Mouse (Mus musculus) embryonic stem cell, embryonic (primary cell): ENCODE results near the gene Ciz1.

Experiments
- CTCF ChIA-PET, 4 experiments: fragments of 300-600 bp in 2 of 4; fragments of 350-600 bp in 2 of 4; sonication (Branson Sonifier 250); formaldehyde crosslinking; loops; one replicate each; lab custom pipeline; 2022; ENCODE audit warnings: inconsistent platforms in 2 of 4; lab: Charles Lee
- POLR2A ChIA-PET, 4 experiments: fragments of 300-600 bp in 2 of 4; fragments of 350-600 bp in 2 of 4; sonication (Branson Sonifier 250); formaldehyde crosslinking; loops; one replicate each; lab custom pipeline; 2022; ENCODE audit warnings: antibody characterized with exemption in 4 of 4, inconsistent platforms in 1 of 4; lab: Charles Lee

Gene Ciz1

DNA sequence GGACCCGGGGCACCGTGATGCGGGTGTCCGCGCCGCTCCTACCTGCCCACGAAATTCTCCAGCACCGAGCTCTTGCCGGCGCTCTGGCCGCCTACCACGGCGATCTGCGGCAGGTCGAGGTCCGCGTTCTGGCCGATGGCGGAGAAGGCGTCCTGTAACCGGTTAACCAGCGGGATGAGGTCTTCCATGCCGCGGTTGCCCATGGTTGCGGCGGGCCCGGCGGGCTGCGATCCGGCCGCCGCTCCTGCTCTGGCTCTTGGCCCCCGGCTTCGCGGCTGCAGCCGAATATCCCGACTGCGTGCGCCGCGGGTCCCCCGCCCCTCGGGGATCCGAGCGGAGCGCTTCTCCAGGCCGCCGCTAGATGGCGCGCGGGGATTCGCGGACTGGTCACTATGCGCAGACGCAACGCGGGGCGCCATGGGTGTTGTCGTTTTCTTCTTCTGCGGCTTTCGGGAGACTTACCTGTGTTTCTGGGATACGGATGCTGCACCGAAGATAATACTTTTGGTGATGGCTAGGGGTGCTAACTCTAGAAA lies 948 bp downstream of the Ciz1 start, which contains the start of gene Dnm1:
TSS of gene Dnm1 (minus strand) at position 332 of the 536 bp plus-strand sequence.
- POLR2A ChIA-PET = interaction anchor here in 2 of 4 experiments (0.8 to 1.7 kb wide), 3 partner anchors 10 to 14 kb away, joined by 4 to 7 read pairs (median 4); no protein-coding TSS in a partner anchor
- CTCF ChIA-PET = interaction anchor here (0.6 to 2.3 kb wide), 18 partner anchors 9 to 219 kb away, joined by 3 to 9 read pairs (median 4); partner anchors contain the start of gene 1110008P14Rik (in 1 of the 4)

DNA sequence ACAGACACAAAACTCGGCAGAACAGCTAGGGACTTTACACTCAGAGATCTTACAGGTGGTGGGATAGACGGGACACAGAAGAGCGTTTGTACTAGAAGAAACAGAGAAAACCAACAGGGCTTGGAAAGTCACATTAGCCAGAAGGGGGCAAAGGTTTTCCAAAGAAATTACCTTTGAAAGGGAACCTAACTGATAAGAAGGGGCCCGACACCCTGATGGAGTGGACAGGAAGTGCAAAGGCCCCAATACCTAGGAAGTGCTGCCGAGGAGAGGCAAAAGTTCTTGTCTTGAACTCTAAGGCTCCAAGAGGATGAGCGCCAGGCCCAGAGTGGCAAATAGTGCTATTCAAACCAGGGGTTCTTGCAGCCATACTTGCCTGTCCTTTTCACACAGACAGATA lies 1.7 kb downstream of the Ciz1 start:
- POLR2A ChIA-PET = no interaction called here
- CTCF ChIA-PET = interaction anchor here in 3 of 4 experiments (0.6 to 2.3 kb wide), 10 partner anchors 9 to 220 kb away, joined by 3 to 7 read pairs (median 4); partner anchors contain the start of gene 1110008P14Rik (in 1 of the 3)

GRCm38 (mm10) chr2:32354336-32354895 lies 2.3 kb downstream of the Ciz1 start:
- CTCF ChIA-PET = interaction anchor here in 2 of 4 experiments (0.6 to 2.2 kb wide), 10 partner anchors 9 to 158 kb away, joined by 3 to 7 read pairs (median 4); partner anchors contain the start of gene 1110008P14Rik (in 1 of the 2)
- POLR2A ChIA-PET = interaction anchor here in 2 of 4 experiments (0.5 to 0.8 kb wide), 2 partner anchors 24 to 142 kb away, joined by 3 read pairs; no protein-coding TSS in a partner anchor

- ChIA-PET POLR2A (interaction anchor here in 1 of 4 experiments (0.7 kb wide), 1 partner anchor 26 kb away, joined by 3 read pairs; the partner anchor contains the start of gene 1110008P14Rik), CTCF (interaction anchor here in 3 of 4 experiments (0.5 to 3.2 kb wide), 5 partner anchors 48 to 275 kb away, joined by 3 to 15 read pairs (median 4); no protein-coding TSS in a partner anchor)
Observed at GRCm38 (mm10) chr2:32356216-32356615, 4.1 kb downstream of the Ciz1 start.

DNA sequence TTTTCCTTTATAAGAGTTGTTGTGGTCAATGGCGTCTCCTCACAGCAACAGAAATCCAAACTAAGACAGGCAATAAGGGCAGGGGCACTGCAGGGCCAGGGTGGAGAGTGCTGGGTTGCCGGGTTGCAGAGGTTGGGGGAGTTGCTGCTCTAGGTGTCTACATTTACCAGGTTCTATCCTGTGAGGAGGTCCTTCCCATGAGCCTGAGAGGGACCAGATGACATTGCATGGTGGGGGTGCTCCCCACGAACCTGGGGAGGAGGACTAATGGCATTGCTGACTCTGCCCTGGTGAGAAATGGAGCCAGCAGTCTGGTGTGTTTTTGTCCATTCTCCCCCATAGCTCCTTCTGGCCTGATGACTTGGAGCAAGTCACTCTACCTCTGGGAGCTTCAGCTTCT lies 5.6 kb downstream of the Ciz1 start:
- POLR2A ChIA-PET = interaction anchor here in 2 of 4 experiments (0.7 to 1.6 kb wide), 3 partner anchors 13 to 180 kb away, joined by 3 to 4 read pairs (median 3); partner anchors contain the start of gene 1110008P14Rik (in 1 of the 2)

GRCm38 (mm10) chr2:32358381-32358780 lies 6.3 kb downstream of the Ciz1 start:
- POLR2A ChIA-PET = interaction anchor here in 3 of 4 experiments (0.7 to 1.6 kb wide), 5 partner anchors 8 to 179 kb away, joined by 3 to 4 read pairs (median 3); partner anchors contain the start of gene 1110008P14Rik (in 1 of the 3)
- CTCF ChIA-PET = interaction anchor here (0.5 to 3.2 kb wide), 9 partner anchors 44 to 232 kb away, joined by 3 to 15 read pairs (median 4); partner anchors contain the start of gene Golga2 (in 1 of the 4)

More for the DNA sequence above, 5.6 kb downstream of the Ciz1 start:
- CTCF ChIA-PET = interaction anchor here (0.6 to 3.2 kb wide), 9 partner anchors 46 to 164 kb away, joined by 3 to 15 read pairs (median 4); partner anchors contain the start of gene Golga2 (in 1 of the 4)

GRCm38 (mm10) chr2:32360741-32361140 lies 8.6 kb downstream of the Ciz1 start:
- ChIA-PET CTCF (interaction anchor here in 3 of 4 experiments (0.6 to 1.6 kb wide), 9 partner anchors 9 to 348 kb away, joined by 3 to 5 read pairs (median 3); no protein-coding TSS in a partner anchor), POLR2A (interaction anchor here in 3 of 4 experiments (0.5 to 1.8 kb wide), 12 partner anchors 9 to 249 kb away, joined by 3 to 4 read pairs (median 3); partner anchors contain the start of genes 1110008P14Rik (in 2 of the 3) and Ciz1 (in 1 of the 3))

DNA sequence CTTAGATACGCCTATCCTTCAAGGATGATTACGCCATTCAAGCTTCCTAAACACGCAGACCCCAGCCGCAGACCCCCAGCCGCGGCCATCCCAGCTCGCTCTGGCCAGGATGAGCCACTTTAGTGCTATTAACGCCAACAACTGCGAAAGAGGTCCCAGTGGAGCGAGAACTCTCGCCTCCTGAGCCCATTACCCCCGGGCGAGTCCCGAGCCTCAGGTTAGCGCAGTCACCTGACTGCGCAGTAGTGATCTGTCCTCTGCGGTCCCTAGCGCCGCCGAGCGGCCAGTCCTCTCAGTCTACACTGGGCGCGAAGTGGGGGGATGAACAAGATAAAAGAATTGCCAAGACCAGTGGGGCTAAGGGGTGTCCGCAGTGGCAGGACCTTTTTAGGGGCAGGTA lies 9.3 kb downstream of the Ciz1 start:
- ChIA-PET POLR2A (interaction anchor here in 2 of 4 experiments (0.7 to 1.7 kb wide), 8 partner anchors 8 to 107 kb away, joined by 3 to 4 read pairs (median 3); partner anchors contain the start of gene 1110008P14Rik (in 2 of the 2)), CTCF (interaction anchor here in 3 of 4 experiments (0.6 to 1.6 kb wide), 9 partner anchors 10 to 347 kb away, joined by 3 to 5 read pairs (median 3); partner anchors contain the start of gene 1110008P14Rik (in 1 of the 3))

GRCm38 (mm10) chr2:32362274-32362673 lies 10.1 kb downstream of the Ciz1 start:
- ChIA-PET POLR2A (interaction anchor here (0.6 to 1.3 kb wide), 16 partner anchors 13 to 1399 kb away, joined by 3 to 6 read pairs (median 4); partner anchors contain the start of gene Swi5 (in 1 of the 4)), CTCF (interaction anchor here in 3 of 4 experiments (0.6 to 2.2 kb wide), 21 partner anchors 8 to 881 kb away, joined by 3 to 13 read pairs (median 4); partner anchors contain the start of genes 1110008P14Rik (in 2 of the 3) and Dnm1 (in 1 of the 3))

DNA sequence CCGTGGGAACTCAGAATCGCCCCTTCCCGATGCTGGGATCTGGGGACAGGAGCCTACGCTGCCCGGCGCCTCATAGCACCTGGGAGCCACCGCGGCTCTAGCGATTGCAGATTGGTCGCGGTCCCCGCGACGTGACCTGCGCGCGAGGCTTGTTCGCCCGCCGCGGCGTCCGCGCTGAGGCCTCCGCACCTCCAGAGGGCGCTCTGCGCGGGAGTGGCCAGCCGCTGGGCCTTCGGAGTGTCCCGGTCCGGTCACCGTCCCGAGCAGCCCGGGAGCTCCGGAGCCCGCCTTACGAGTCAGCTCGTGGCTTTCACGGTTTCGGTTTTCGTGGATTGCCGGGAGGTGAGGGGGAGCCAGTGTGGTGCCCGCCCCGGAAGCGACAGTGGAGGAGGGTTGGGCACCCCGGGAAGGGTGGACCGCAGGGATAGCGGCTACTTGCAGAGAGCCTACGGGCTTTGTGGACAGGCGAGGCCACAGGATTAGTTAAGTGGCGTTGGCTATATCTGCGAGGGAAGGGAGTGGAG lies 10.8 kb downstream of the Ciz1 start:
- ChIA-PET CTCF (interaction anchor here (0.6 to 2.2 kb wide), 25 partner anchors 9 to 881 kb away, joined by 3 to 13 read pairs (median 3); partner anchors contain the start of genes 1110008P14Rik (in 2 of the 4) and Dnm1 (in 1 of the 4)), POLR2A (interaction anchor here (0.6 to 1.6 kb wide), 16 partner anchors 14 to 1399 kb away, joined by 3 to 6 read pairs (median 4); partner anchors contain the start of gene Swi5 (in 1 of the 4))

- ChIA-PET POLR2A (interaction anchor here in 2 of 4 experiments (1.0 to 1.6 kb wide), 3 partner anchors 11 to 53 kb away, joined by 3 to 4 read pairs (median 4); no protein-coding TSS in a partner anchor), CTCF (interaction anchor here in 3 of 4 experiments (0.6 to 2.2 kb wide), 10 partner anchors 10 to 819 kb away, joined by 3 to 11 read pairs (median 3); no protein-coding TSS in a partner anchor)
Observed at GRCm38 (mm10) chr2:32363376-32364106, 11.4 kb downstream of the Ciz1 start.

GRCm38 (mm10) chr2:32364121-32364520 lies 12.0 kb downstream of the Ciz1 start:
- ChIA-PET POLR2A (interaction anchor here in 2 of 4 experiments (1.0 to 1.6 kb wide), 3 partner anchors 11 to 54 kb away, joined by 3 to 4 read pairs (median 4); no protein-coding TSS in a partner anchor), CTCF (interaction anchor here in 3 of 4 experiments (0.7 to 2.2 kb wide), 6 partner anchors 33 to 192 kb away, joined by 3 to 11 read pairs (median 4); no protein-coding TSS in a partner anchor)

- CTCF ChIA-PET = interaction anchor here in 1 of 4 experiments (0.6 kb wide), 1 partner anchor 21 kb away, joined by 3 read pairs; no protein-coding TSS in a partner anchor
- POLR2A ChIA-PET = interaction anchor here in 2 of 4 experiments (0.8 to 1.2 kb wide), 3 partner anchors 8 to 17 kb away, joined by 4 to 5 read pairs (median 4); partner anchors contain the start of gene 1110008P14Rik (in 1 of the 2)
Observed at GRCm38 (mm10) chr2:32367315-32367714, 15.2 kb downstream of the Ciz1 start.

DNA sequence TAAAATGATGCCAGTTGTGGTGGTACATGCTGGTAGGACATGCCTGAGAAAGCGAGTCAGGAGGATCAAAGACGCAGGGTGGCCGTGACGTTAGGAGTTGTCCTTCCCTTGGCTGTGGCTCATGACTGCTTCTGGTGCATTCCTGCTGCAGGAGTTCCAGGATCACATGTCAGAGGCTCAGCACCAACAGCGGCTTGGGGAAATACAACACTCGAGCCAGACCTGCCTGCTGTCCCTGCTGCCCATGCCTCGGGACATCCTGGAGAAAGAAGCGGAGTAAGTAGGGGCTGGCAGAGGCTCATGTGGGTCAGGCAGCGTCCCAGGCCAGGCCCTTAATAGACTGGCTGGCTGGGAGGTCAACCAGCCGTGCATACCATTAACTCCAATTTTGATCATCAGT lies 22.1 kb downstream of the Ciz1 start:
- CTCF ChIA-PET = no interaction called here

GRCm38 (mm10) chr2:32375317-32375940 lies 23.3 kb downstream of the Ciz1 start:
- CTCF ChIA-PET = interaction anchor here in 1 of 4 experiments (0.8 to 1.3 kb wide), 2 partner anchors 29 to 70 kb away, joined by 4 to 6 read pairs; no protein-coding TSS in a partner anchor

More for the DNA sequence above, 22.1 kb downstream of the Ciz1 start:
- POLR2A ChIA-PET = interaction anchor here in 1 of 4 experiments (0.6 kb wide), 1 partner anchor 1062 kb away, joined by 4 read pairs; no protein-coding TSS in a partner anchor

DNA sequence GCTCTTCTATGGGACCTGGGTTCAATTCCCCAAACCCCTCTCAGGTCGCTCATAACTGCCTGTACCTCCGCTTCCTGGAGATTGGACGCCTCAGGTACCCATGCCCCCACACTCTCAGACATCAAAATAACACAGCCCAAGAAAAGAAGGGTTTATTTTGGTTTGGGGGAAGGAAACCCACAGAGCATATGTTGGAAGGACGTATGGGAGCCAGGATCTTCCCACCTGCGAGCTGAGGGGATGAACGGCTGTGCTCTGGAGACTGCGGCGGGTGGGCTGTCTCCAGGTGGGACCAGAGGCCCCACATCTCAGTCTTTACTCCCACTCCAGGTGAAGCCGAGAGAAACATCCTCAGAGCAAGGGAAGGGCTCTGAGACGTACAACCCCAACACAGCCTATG lies 24.8 kb downstream of the Ciz1 start:
- POLR2A ChIA-PET = no interaction called here

More at GRCm38 (mm10) chr2:32375317-32375940, 23.3 kb downstream of the Ciz1 start:
- POLR2A ChIA-PET = interaction anchor here in 2 of 4 experiments (0.8 to 1.3 kb wide), 5 partner anchors 8 to 138 kb away, joined by 3 to 5 read pairs (median 4); partner anchors contain the start of gene Slc25a25 (in 1 of the 2)

More for the DNA sequence above, 24.8 kb downstream of the Ciz1 start:
- CTCF ChIA-PET = no interaction called here
